Mouse (Mus musculus) kidney, postnatal 25 days (tissue): ENCODE data around the gene Kidins220.
A peak's percentile ranks its signal among the peaks of the same experiment; 100 is the strongest.

Experiments
- DNase-seq, 2 experiments: peaks; one replicate each; pipeline ENCODE4 v3.0.0; 2021; ENCODE audit warnings: mixed read lengths in 2 of 2

Kidins220 gene

DNA sequence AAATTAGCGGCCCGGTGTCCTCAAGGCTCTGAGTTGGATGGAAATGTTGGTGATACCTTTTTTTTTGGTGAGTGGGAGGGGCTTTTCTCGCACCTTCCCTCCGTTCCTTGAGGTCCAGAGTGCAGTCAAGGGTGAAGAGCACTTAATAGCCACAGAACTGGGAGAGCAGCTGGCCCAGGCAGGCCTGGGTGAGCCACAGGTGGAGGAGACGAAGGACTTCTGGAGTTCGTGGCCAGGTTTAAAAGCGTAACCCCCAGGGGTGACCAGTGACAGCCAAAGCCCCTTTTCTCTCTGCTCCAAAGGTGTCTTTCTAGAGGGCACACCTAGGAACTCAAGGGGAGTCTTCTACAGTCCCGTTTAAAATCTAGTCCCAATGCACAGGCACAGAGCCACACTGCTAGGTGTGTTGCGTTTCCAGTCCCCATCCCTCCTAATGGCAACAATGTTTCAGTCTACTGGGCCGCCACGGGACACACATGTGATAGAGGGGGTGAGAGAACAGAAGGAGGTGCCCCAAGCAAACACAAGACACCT is 118.6 kb downstream of the Kidins220 start:
- DNase-seq = peak; percentile 66 to 87

DNA sequence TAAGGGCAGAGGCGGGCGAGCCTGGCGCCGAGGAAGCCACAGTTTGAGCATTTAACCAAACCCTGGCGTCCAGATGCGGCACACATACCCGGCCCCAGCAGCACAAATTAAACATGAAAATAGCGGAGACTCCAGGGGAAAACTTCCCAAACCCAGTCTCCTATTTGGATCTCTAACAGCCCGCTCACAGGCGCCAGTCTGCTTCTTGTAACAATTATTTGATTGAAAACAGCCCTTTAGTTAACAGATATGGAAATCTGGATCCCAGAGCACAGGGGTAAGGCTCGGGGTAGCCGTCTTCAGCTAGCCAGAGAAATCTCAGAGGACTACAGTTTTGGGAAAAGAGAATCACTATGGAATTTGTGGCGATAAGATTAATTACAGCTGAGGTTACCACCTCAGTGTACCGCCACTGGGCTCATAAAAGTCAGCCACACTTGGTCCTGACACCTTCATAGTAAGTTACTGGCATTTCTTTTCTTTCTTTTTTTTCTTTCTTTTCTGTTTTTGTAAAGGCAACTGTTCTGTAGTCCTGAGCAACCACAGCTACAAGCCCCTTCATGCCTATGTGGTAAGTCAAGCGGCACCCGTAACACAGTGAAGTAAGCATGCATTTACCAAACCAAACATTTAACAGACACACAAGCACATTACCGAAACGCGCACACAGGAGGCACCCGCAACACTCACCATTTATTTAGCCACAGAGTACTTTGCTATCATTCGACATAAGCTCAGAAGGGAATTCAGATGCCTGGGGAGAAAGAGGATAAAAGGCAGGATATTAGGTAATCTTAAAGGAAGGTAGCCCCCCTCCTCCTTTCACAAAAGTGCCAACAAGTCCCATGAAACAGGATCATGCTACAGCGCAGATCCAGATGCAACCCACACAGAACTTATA is 120.1 kb downstream of the Kidins220 start:
- peak; percentile 46 to 47 for DNase-seq

DNA sequence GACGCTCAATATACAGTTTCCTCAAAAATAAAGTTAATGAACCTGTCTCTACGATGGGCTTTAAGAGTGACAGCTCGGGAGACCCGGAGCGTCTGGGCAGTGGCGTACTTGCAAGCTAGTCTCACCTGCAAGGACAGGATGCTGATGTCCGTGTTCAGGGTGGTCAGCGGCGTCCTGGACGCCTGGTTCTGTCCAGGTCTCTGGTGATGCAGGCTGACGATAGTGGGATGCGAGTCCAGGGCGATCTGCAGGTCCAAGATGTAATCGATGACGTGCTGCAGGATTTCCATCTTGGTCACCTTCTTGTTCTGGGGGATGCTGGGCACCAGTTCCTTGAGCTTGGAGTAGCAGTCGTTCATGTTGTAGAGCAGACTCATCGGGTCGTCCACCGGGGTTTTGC is 120.8 kb downstream of the Kidins220 start:
- DNase-seq = peak in 1 of 2 experiments; percentile 62

DNA sequence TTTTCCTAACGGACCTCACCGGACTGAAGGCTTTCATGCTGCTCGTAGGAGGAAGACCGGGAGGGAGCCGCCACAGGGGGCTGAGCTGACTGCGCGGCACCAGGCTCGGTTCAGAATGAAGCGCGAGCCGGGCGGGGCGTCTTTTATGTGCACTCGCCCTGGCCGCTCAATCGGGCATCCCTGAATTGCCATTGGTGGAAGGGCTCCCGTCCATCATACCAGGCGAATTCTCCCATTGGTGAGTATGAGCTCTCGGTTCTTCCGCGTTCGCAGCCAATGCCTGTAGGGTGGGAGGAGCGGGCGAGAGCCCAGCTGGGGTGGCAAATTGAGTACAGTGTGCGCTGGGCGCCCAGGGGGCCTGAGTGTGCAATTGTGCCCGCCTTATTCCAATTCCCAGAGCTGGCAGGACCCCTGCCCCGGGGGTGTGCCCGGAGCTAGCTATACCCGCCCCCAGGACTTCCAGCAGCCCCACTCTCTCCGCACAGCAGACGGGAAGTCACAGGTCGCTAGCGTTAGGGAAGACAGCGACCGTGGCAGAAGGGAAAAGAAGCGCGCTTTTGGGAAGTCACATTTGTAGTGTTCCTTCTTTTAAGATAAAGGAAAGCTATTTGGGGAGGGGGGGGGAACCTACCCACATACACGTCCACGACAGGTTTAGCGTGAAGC is 121.4 kb downstream of the Kidins220 start:
- peak; percentile 99 to 100 for DNase-seq

DNA sequence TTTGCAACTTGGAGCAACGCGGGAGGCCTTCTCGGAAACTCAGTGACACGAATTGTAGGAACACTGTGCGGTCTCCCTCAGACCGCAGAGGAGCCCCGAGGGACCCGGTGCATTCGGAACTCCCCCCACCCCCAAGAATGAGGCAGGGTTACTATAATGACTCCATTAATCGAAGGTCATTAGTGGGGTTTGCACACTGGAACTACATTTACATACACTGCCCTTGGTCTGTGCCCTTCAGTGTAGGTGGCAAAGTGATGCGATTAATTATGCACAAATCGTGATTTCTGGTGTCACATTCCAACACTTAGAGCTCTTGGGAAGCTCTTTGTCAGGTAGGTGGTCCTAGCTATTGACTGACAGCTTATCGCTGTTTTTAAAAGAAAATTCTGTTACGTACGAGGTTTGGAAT is 121.9 kb downstream of the Kidins220 start:
- DNase-seq = peak; percentile 47 to 68

DNA sequence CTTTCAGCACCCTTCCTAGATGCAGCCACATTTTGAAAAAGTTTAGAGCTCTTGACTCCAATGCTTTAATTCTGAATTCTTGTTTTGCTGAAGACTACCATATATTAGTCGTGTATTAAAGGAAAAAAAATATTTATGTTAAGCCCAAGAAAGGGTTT is 122.2 kb downstream of the Kidins220 start, which contains the start of gene Id2:
Id2 (minus strand) TSS at position 89 of the 158 bp plus-strand sequence.
- DNase-seq = no peak

DNA sequence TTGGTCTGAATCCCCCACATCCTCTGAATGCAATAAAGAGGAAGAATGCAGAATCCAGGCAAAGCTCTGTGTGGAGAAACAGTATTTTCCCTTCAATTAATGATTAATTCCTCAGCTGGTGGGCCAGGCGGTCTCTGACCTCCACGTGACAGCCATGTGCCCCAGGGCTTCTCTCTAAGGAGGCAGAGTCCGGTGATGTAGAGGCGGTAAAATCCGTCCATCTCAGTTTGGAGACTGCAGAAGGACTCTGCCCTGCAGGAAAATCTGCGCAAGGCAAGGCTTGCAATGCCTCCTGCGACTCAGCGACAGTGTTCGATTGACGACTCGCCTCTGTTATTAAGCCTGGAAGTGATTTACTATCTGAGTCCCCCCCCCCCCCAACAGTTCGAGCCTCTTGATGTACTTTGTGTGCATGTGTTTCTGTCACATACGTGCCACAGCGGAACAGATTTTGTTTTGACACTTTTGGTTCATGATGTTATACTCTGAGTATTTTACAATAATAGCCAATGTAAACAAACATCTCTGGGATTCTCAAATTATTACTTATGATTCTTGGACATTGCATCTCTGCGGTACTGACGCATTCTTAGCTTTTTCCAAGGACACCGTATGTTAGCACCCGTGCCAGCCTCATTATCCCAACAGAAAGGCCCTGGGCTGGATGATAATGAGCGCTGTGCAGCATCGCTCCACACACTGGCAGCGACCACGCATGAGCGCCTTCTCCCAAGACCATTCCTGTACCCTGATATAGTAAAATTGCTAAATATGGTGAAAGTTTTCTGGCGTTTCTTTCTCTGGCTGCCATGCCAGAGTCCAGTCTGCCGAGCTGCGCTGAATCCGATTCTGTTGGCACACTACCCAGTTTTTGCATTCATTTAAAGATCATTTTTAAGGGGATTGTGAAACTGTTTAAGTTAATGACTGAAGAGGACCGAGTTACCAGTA is 122.8 kb downstream of the Kidins220 start:
- peak; percentile 88 to 95 for DNase-seq

DNA sequence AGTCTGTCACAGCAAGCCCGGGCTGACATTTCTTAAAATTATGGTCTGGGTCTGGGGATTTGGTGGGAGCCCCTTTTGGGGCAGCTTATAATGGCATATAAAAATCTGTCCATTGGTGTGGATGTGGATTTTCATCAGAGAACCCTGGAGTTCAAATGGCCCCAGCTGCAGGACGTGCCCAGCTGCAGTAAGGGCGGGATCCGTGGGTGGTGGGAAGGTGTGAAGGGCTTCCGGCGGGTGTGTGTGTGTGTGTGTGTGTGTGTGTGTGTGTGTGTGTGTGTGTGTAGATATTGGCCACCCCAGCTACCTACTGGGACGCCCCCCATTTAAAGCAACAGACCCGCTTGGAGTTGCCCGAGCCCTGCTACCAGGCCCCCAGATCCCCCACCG is 123.4 kb downstream of the Kidins220 start:
- DNase-seq = no peak

DNA sequence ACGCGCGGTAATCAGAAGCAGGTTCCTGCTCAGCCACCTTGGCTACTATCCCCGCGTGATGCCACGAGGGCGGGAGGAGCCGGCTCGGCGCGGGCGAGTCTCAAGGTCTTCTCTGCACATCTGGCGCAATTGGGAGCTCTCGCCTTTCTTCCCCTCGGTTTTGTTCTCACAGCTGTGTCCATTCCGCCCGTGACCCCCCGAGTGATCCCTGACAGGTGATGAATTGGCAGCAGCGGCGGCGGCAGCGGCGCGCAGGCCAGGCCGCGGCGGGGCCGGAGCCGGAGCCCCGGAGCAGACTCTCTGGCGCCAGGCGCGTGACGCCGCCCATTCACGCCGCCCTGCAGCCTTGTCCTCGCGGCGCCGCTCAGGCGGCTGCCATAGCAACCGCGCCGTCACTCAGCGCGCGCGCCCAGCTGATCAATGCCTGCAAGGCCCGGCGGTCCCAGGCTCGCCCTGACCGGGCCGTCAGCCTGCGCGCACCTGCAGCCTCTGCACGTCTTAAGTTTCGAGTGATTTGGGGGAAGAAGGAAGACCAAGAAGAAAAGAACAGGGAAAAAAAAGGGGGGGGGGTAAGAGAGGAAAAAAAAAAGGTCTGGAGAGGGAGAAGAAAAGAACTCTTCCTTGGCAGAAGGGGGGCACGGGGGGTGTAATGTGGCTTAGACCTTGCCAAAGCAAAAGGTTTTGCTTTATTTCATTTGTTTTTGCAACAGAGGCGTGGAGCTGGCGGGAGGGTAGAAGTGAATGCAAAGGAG is 124.0 kb downstream of the Kidins220 start:
- peak; percentile 94 to 98 for DNase-seq

DNA sequence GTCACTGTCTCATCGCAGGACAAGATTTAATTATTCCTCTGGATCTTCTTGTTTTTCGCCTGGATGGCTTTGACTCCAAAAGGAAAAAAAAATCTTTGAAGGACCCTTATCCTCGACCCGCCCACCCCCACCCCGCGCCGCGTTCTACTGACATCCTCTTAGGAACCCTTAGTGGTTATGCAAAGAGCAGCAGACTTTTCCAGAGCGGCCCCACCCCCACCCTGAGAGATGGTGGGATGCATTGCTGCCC is 124.5 kb downstream of the Kidins220 start:
- peak; percentile 72 to 86 for DNase-seq

DNA sequence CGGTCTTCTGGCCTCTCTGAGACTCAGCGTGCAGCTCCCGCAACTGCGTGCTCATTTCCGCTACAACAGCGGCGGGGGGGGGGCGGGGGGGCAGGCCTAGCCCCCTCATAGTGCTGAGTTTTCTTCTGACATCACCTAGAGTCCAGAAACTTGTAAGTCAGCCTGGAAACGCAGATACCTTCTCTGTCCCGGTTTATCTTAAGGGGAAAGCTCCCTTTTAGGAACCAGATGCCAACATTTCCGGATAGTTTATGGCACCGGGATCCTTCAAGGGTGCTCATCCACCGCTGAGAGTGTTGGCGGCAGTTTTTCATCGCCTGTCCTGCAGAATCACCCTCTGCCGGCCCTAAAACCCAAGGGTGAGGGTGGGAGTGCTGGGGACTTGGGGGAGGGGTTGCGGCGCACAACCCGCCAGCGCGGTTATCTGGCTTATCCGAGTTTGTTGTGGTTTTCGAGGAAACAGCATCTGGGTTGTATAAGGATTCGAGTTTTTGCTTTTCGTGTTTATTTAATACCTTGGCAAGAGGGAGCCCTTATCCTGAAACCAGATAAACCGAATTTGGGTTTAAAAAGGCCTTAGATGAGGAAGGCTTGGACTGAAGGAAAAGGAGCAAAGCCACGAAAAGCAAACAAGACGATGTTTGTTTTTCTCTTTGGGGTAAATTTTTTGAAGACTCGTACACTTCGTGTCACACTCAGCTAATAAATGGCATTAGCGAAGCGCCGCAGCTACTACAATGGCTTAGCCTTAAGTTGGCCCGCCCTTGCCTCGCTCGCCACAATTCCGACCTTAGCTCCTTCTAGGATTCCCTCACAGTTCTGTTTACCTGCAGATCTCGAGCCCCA is 125.1 kb downstream of the Kidins220 start:
- DNase-seq = peak; percentile 62 to 69

DNA sequence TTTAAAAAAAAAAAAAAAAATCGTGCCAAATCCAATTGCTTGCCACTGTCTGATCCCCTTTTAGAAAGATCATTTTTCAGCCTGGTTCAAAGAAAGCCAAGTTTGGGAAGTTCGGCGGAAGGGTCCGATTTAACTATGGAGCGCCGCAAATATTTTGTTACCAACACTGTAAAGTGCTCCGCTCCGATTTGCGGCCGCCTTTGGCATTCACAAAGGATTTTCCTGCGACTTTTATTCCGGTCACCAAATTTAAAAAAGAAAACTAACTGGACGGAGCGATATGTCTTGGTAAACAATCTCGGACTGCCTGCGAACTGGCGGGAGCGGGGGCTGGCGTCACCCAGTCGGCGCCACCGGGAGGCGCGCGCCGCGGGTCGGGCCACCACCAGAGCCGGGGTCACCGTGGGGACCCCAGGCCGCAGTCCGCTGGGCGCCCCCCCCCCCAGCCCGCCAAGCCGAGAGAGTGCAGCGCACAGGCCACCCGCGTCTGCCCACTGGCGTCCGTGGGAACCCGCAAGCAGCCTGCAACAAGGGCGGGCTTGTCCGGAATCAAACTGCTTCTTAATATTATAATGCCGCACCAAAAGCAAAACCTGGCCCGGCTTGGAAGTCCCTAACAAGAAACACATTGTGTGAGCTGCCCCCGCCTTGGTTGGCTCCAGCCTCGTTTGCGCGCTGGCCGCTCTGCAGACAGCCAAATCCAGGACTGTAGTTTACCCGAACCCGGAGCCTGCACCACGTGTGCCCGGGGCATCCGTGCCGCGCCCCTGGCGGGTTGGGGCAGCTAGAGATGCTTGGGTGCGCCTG is 125.9 kb downstream of the Kidins220 start:
- DNase-seq = peak; percentile 61 to 82

DNA sequence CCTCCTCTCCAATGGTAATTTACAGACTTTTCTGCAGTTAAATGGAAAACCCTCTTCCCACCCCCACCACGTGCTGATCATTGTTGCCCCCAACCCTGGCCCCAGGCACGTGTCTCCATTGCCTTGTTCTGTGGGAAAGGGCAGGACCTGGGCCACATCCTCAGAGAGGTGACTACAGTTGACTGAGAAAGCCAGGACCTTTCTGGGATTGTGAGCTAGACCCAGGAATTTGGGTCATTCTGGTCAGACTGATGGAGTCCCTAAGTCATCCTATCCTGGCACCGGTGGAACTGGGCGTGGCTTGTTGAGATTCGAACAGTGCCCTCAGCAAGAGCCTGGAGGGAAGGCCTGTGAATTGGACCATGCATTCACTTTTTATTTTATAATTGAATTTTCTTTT is 126.7 kb downstream of the Kidins220 start:
- peak; percentile 62 to 67 for DNase-seq

DNA sequence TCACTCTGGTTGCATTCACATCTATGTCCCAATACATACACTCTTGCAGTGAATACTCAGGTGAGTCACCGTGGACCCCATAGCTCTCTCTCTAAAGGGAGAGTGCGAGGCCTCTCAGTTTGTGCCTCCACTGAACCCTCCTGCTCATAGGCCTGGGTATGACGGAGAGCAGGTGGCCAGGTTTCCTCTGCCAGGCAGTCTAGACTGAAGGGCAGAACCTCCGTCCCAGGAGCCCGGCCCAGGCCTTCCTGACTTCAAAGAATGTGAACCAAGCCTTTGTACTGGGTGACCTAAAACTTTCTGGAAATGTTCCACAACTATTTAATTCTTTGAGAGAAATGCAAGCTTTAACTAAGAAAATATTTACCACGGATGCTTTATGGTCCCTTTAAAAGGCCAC is 129.2 kb downstream of the Kidins220 start:
- DNase-seq = peak in 1 of 2 experiments; percentile 32

DNA sequence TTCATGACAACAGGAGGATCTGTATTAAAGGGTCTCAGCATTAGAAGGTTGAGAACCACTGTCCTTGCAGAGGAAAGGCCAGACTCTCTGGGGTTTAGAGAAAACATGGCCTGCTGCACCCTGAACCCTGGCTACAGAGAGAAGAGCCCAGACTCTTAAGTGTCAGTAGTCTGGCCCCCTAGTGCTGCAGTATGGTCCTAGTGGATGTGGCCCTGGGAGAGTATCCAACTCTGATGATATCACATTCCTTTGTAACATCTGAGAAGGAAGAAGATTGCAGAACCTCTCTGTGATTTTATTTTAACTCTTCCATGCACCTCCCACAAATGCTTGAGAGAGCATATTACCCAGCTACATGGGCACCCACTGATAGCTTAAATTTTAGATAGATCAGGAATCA is 129.8 kb downstream of the Kidins220 start:
- no peak for DNase-seq

DNA sequence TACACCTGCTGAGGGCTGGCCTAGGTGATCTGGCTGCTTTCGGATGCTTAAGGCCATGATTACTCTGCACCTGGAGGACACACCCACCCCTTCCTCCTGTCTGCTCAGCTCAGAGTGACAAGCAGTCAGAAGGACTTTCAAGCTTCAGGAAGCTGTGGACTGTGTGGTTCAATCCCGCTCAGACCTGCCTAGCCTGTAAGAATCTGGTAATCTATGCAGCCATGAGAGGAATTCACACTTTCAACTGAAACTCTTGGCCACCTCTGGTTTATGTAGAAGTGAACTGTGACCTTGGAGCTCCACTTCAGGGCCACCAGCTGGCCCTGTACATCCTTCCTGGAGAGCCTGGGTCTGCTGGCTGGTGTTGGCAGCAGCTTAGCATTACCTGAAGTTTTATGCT is 134.1 kb downstream of the Kidins220 start:
- DNase-seq = peak; percentile 40 to 80

DNA sequence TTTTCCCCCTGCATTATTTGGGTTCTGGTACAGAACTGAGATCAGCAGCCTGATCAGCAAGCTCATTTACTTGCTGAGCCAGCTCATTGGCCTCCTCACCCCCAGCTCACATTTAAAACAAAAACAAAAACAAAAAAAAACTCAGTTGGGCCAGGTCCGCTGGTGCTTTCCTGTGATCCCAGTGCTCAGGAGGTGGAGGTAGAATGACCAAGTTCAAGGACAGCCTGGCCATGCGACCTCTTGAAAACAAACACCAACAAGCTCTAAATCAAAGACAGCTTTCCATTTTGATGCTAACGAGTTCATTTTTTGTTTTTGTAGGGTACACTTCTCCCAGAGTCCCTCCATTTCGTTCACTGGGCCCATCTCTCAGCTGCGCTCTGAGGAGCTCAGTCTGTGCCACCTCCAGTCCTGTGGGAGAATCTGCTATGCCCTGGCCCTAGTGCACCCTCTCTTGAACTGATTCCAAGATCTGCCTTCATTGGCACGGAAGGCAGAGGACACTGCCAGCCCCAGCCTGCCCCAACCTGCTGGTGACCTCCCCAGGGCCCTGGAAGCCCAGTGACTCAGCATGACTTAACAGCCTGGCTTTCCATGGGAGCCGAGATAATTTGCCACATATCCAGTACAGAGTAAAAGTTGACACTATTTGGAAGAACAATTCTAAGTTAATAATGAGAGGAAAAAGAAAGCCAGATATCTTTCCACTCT is 135.4 kb downstream of the Kidins220 start:
- peak; percentile 74 to 92 for DNase-seq

DNA sequence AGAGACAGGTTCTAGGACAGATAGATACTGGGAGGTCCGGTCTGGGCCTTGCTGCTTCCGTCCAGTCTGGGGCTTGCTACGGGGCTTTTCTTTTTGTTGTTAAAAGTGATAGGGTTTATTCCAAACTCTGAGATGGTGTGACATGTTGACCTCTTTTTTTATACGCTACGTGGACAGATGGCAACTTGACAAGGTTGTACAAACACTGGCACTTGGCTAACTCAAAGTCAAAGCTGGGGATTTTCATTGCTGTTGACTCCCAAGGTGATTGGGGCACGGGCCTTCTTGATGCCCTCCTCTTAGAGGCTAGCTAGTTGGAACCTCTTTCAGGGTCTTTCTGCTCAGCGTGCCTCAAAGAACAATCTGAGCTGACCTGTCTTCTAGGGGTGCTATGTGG is 136.0 kb downstream of the Kidins220 start:
- no peak for DNase-seq
